Mouse (Mus musculus): Measurements from ENCODE around the gene Tjp3.

The Tjp3 gene

GRCm38 (mm10) chr10:81298369-81299100 is 7.2 kb upstream of the Tjp3 start:
- no peak for DNase-seq (ENCODE audit: low read depth, low spot score)

GRCm38 (mm10) chr10:81297845-81298244 is 6.5 kb upstream of the Tjp3 start:
- no peak for DNase-seq (ENCODE audit: low read depth, low spot score)

GRCm38 (mm10) chr10:81297246-81297645 is 5.9 kb upstream of the Tjp3 start:
- no peak for DNase-seq (ENCODE audit: low read depth, low spot score)

- no peak for DNase-seq (ENCODE audit: low read depth, low spot score)
Measured at GRCm38 (mm10) chr10:81295185-81295584, 3.8 kb upstream of the Tjp3 start.

GRCm38 (mm10) chr10:81294442-81294841 is 3.1 kb upstream of the Tjp3 start:
- no peak for DNase-seq (ENCODE audit: low read depth, low spot score)

- DNase-seq (ENCODE audit: low read depth, low spot score): no peak
Measured at GRCm38 (mm10) chr10:81293334-81294030, 2.1 kb upstream of the Tjp3 start.

GRCm38 (mm10) chr10:81292554-81293333 is 1.4 kb upstream of the Tjp3 start, which contains the start of gene Pip5k1c:
Gene Pip5k1c, plus strand, starts transcription at chr10:81292963.
- DNase-seq (ENCODE audit: low read depth, low spot score): peak; percentile 96

- no peak for DNase-seq (ENCODE audit: low read depth, low spot score)
Measured at GRCm38 (mm10) chr10:81290698-81291460, 502 bp downstream of the Tjp3 start.

GRCm38 (mm10) chr10:81289811-81290210 is 1.6 kb downstream of the Tjp3 start:
- no peak for DNase-seq (ENCODE audit: low read depth, low spot score)

- DNase-seq (ENCODE audit: low read depth, low spot score): no peak
Measured at GRCm38 (mm10) chr10:81289278-81289677, 2.1 kb downstream of the Tjp3 start.

- DNase-seq (ENCODE audit: low read depth, low spot score): no peak
Measured at GRCm38 (mm10) chr10:81288601-81289000, 2.8 kb downstream of the Tjp3 start.

GRCm38 (mm10) chr10:81287513-81288157 is 3.7 kb downstream of the Tjp3 start:
- DNase-seq (ENCODE audit: low read depth, low spot score): no peak

GRCm38 (mm10) chr10:81286586-81286985 is 4.8 kb downstream of the Tjp3 start:
- no peak for DNase-seq (ENCODE audit: low read depth, low spot score)

- peak; percentile 64 for DNase-seq (ENCODE audit: low read depth, low spot score)
Measured at GRCm38 (mm10) chr10:81285694-81286450, 5.5 kb downstream of the Tjp3 start.

GRCm38 (mm10) chr10:81284719-81285118 is 6.7 kb downstream of the Tjp3 start:
- DNase-seq (ENCODE audit: low read depth, low spot score): no peak

- DNase-seq (ENCODE audit: low read depth, low spot score): no peak
Measured at GRCm38 (mm10) chr10:81284189-81284588, 7.2 kb downstream of the Tjp3 start.

- DNase-seq (ENCODE audit: low read depth, low spot score): no peak
Measured at GRCm38 (mm10) chr10:81279496-81279895, 11.9 kb downstream of the Tjp3 start.

- no peak for DNase-seq (ENCODE audit: low read depth, low spot score)
Measured at GRCm38 (mm10) chr10:81277676-81278075, 13.7 kb downstream of the Tjp3 start.

- DNase-seq (ENCODE audit: low read depth, low spot score): no peak
Measured at GRCm38 (mm10) chr10:81273842-81274241, 17.5 kb downstream of the Tjp3 start.

GRCm38 (mm10) chr10:81272356-81272755 is 19.0 kb downstream of the Tjp3 start:
- no peak for DNase-seq (ENCODE audit: low read depth, low spot score)
